Mouse (Mus musculus) megakaryocyte, embryonic 14.5 days (primary cell): ENCODE data around the gene Cdk14.

Experiments used
- FLI1 ChIP-seq: IDR thresholded peaks from 2 replicates; pipeline ENCODE4 v1.6.1; 2012; ENCODE audit warnings: low read length, inconsistent platforms, mixed read lengths
- GATA1 ChIP-seq: IDR thresholded peaks from 3 replicates; pipeline ENCODE4 v1.6.1; 2012; ENCODE audit warnings: mixed read lengths, low read length, inconsistent platforms, borderline replicate concordance

DNA sequence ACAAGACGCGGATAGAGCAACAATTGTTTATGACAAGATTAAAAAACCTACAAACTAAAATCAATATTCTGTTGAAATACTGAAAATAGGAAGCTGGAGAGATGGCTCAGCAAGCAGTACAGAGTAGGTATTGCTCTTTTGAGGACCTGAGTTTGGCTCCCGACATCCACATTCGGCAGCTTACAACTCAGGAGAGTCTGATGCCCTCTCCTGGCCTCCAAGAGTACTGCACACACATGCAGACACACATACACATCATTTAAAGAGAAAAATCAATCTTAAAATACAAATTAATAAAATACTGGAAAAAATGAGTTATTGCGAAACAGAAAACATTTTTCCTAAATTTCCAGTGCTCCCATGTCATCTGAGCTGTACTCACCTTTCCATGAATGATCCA lies 60.7 kb downstream of the Cdk14 start:
- TF ChIP-seq GATA1 (no peak), FLI1 (no peak)
